Mouse (Mus musculus) CH12.LX (cell line): Measurements from ENCODE around the gene Unk. TPM values are rescaled to one million over a fixed set of nuclear protein-coding genes. Genes with fewer than 3 reads are reported as not detected.
A peak's percentile ranks its signal among the peaks of the same experiment; 100 is the strongest.

ENCODE experiments used
- DNase-seq: peaks from one replicate; pipeline ENCODE4 v3.0.0-alpha.2; 2013; ENCODE audit errors: extremely low read depth
- H3K27ac ChIP-seq: 2 replicates; pipeline ENCODE4 v1.5.1; 2012; ENCODE audit warnings: low read depth, mild to moderate bottlenecking, control low read depth, moderate library complexity; ENCODE audit not compliant: insufficient read depth
- H3K27me3 ChIP-seq: replicated peaks from 2 replicates; pipeline ENCODE3; 2012; ENCODE audit warnings: inconsistent platforms
- H3K36me3 ChIP-seq, 2 experiments: replicated peaks in 1 of 2; 2 replicates each; pipeline versions ENCODE3 to v1.6.1; 2012; ENCODE audit warnings: inconsistent platforms in 1 of 2, low read length in 1 of 2, mild to moderate bottlenecking in 1 of 2, mixed read lengths in 1 of 2, moderate library complexity in 1 of 2; ENCODE audit not compliant: control insufficient read depth in 1 of 2, insufficient read depth in 1 of 2
- H3K4me1 ChIP-seq, 2 experiments: 2 replicates each; pipeline ENCODE4 v1.6.1; 2012; ENCODE audit warnings: inconsistent platforms in 1 of 2, moderate library complexity in 1 of 2; ENCODE audit not compliant: insufficient read depth in 2 of 2, control insufficient read depth in 1 of 2
- H3K4me2 ChIP-seq: 2 replicates; pipeline ENCODE4 v1.6.1; 2012; ENCODE audit warnings: low read depth, mild to moderate bottlenecking, control low read depth; ENCODE audit not compliant: poor library complexity, insufficient read depth, severe bottlenecking
- H3K4me3 ChIP-seq, 3 experiments: fragments of 150-350 bp in 1 of 3; sonication (generic) in 1 of 3; replicated peaks in 1 of 3; 2 replicates each; pipeline versions ENCODE3 to v1.5.1; 2011 to 2012; ENCODE audit warnings: low read depth in 2 of 3, low read length in 2 of 3, mild to moderate bottlenecking in 2 of 3, moderate library complexity in 2 of 3, control low read depth in 1 of 3, improper control_type of control experiment in 1 of 3, inconsistent platforms in 1 of 3, mixed read lengths in 1 of 3; ENCODE audit not compliant: poor library complexity in 1 of 3
- H3K79me2 ChIP-seq: replicated peaks from 2 replicates; pipeline ENCODE4 v1.6.1; 2012; ENCODE audit warnings: mild to moderate bottlenecking, moderate library complexity; ENCODE audit not compliant: control insufficient read depth, poor library complexity, insufficient read depth, severe bottlenecking; ENCODE audit errors: extremely low read depth
- H3K9ac ChIP-seq: 2 replicates; pipeline ENCODE4 v1.6.1; 2012; ENCODE audit warnings: low read depth, mild to moderate bottlenecking, control low read depth, moderate library complexity; ENCODE audit not compliant: insufficient read depth
- H3K9me3 ChIP-seq: replicated peaks from 2 replicates; pipeline ENCODE3; 2012; ENCODE audit warnings: low read length, inconsistent platforms, mixed read lengths
- BHLHE40 ChIP-seq: IDR thresholded peaks from 2 replicates; pipeline ENCODE4 v1.6.1; 2011; ENCODE audit warnings: mild to moderate bottlenecking, low read depth, low read length, improper control_type of control experiment
- CHD1 ChIP-seq: IDR thresholded peaks from 2 replicates; pipeline ENCODE4 v1.6.1; 2012; ENCODE audit warnings: low read depth, low read length, improper control_type of control experiment, inconsistent platforms
- CTCF ChIP-seq, 2 experiments: IDR thresholded peaks in 1 of 2; conservative IDR thresholded peaks in 1 of 2; 2 replicates each; pipeline ENCODE4 v1.5.1; 2011 to 2012; ENCODE audit warnings: low read depth in 2 of 2, low read length in 2 of 2, improper control_type of control experiment in 1 of 2, inconsistent platforms in 1 of 2, mild to moderate bottlenecking in 1 of 2, moderate library complexity in 1 of 2
- EP300 ChIP-seq: IDR thresholded peaks from 2 replicates; pipeline ENCODE4 v1.6.1; 2011; ENCODE audit warnings: low read length, improper control_type of control experiment
- HCFC1 ChIP-seq: IDR thresholded peaks from 2 replicates; pipeline ENCODE4 v1.6.1; 2012; ENCODE audit warnings: low read depth, mild to moderate bottlenecking, inconsistent platforms, low read length, improper control_type of control experiment
- IRF4 ChIP-seq: IDR thresholded peaks from 2 replicates; pipeline ENCODE4 v1.6.1; 2014; ENCODE audit warnings: low read depth, mild to moderate bottlenecking, inconsistent platforms, low read length, improper control_type of control experiment
- JUN ChIP-seq: IDR thresholded peaks from 2 replicates; pipeline ENCODE4 v1.6.1; 2011; ENCODE audit warnings: low read depth, mild to moderate bottlenecking, low read length, improper control_type of control experiment, moderate library complexity; ENCODE audit not compliant: insufficient read depth
- JUND ChIP-seq: conservative IDR thresholded peaks from 2 replicates; pipeline ENCODE4 v1.6.1; 2011; ENCODE audit warnings: low read depth, low read length, improper control_type of control experiment
- KAT2A ChIP-seq: IDR thresholded peaks from 2 replicates; pipeline ENCODE4 v1.6.1; 2012; ENCODE audit warnings: low read length, improper control_type of control experiment, inconsistent platforms; ENCODE audit not compliant: insufficient replicate concordance
- MAFK ChIP-seq: IDR thresholded peaks from 2 replicates; pipeline ENCODE4 v1.6.1; 2011; ENCODE audit warnings: low read length, improper control_type of control experiment; ENCODE audit not compliant: insufficient replicate concordance
- MAX ChIP-seq: IDR thresholded peaks from 2 replicates; pipeline ENCODE4 v1.6.1; 2011; ENCODE audit warnings: low read length, improper control_type of control experiment
- MAZ ChIP-seq: IDR thresholded peaks from 2 replicates; pipeline ENCODE4 v1.6.1; 2012; ENCODE audit warnings: low read depth, mild to moderate bottlenecking, inconsistent platforms, low read length, improper control_type of control experiment, moderate library complexity
- MXI1 ChIP-seq: IDR thresholded peaks from 2 replicates; pipeline ENCODE4 v1.6.1; 2011; ENCODE audit warnings: mild to moderate bottlenecking, low read depth, low read length, improper control_type of control experiment
- NELFE ChIP-seq: IDR thresholded peaks from 2 replicates; pipeline ENCODE4 v1.6.1; 2011; ENCODE audit warnings: low read depth, low read length, improper control_type of control experiment
- NRF1 ChIP-seq: IDR thresholded peaks from 2 replicates; pipeline ENCODE4 v1.6.1; 2014; ENCODE audit warnings: low read depth, mild to moderate bottlenecking, inconsistent platforms, low read length, improper control_type of control experiment, moderate library complexity
- POLR2A ChIP-seq: IDR thresholded peaks from 2 replicates; pipeline ENCODE4 v1.6.1; 2011; ENCODE audit warnings: low read depth, mild to moderate bottlenecking, improper control_type of control experiment, low read length
- POLR2AphosphoS2 ChIP-seq: IDR thresholded peaks from 2 replicates; pipeline ENCODE4 v1.6.1; 2011; ENCODE audit warnings: low read depth, low read length, improper control_type of control experiment
- RAD21 ChIP-seq: IDR thresholded peaks from 2 replicates; pipeline ENCODE4 v1.6.1; 2011; ENCODE audit warnings: low read depth, mild to moderate bottlenecking, low read length, improper control_type of control experiment, moderate library complexity
- SIN3A ChIP-seq: IDR thresholded peaks from 2 replicates; pipeline ENCODE4 v1.6.1; 2012; ENCODE audit warnings: low read length, improper control_type of control experiment, inconsistent platforms
- TBP ChIP-seq: conservative IDR thresholded peaks from 2 replicates; pipeline ENCODE4 v1.6.1; 2011; ENCODE audit warnings: low read depth, low read length, improper control_type of control experiment
- UBTF ChIP-seq: IDR thresholded peaks from 2 replicates; pipeline ENCODE4 v1.6.1; 2012; ENCODE audit warnings: low read depth, mild to moderate bottlenecking, inconsistent platforms, low read length, improper control_type of control experiment, moderate library complexity
- USF1 ChIP-seq: IDR thresholded peaks from 2 replicates; pipeline ENCODE4 v1.6.1; 2014; ENCODE audit warnings: low read depth, mild to moderate bottlenecking, inconsistent platforms, low read length, improper control_type of control experiment
- ZC3H11A ChIP-seq: IDR thresholded peaks from 2 replicates; pipeline ENCODE4 v1.6.1; 2012; ENCODE audit warnings: low read depth, mild to moderate bottlenecking, inconsistent platforms, low read length, improper control_type of control experiment
- ZKSCAN1 ChIP-seq: IDR thresholded peaks from 2 replicates; pipeline ENCODE4 v1.6.1; 2012; ENCODE audit warnings: low read depth, inconsistent platforms, low read length, improper control_type of control experiment, borderline replicate concordance
- ZMIZ1 ChIP-seq: IDR thresholded peaks from 2 replicates; pipeline ENCODE4 v1.6.1; 2012; ENCODE audit warnings: low read depth, mild to moderate bottlenecking, inconsistent platforms, low read length, improper control_type of control experiment
- ZNF384 ChIP-seq: IDR thresholded peaks from 2 replicates; pipeline ENCODE4 v1.6.1; 2012; ENCODE audit warnings: low read depth, low read length, improper control_type of control experiment, inconsistent platforms
- dilution Hi-C: fragments of 300-500 bp; cut with MboI; formaldehyde crosslinking; loops from 2 replicates; pipeline ENCODE4 v1.14.3; 2020; ENCODE audit warnings: low sequenced_read_pairs; ENCODE audit not compliant: extremely low pct_unique_long_range_greater_than_20kb, extremely low pct_ligation_motif_present
- in situ Hi-C: fragments of 300-500 bp; cut with MboI; formaldehyde crosslinking; loops from 3 replicates; pipeline ENCODE4 v1.14.3; 2019; ENCODE audit warnings: low sequenced_read_pairs, low pct_ligation_motif_present, low pct_unique_long_range_greater_than_20kb, mixed read lengths
- polyA plus RNA-seq: library from polyadenylated mRNA; unstranded; fragments of >175 nt; gene quantifications from 2 replicates; pipeline ENCODE4 v1.2.1, GENCODE M21; 2012; ENCODE audit warnings: low read depth; ENCODE audit not compliant: insufficient read length
- total RNA-seq, 2 experiments: library from RNA; depleted of rRNA; stranded (reverse); fragments of 300-350 nt in 1 of 2; fragments of >200 nt in 1 of 2; gene quantifications; 2 replicates each; pipeline ENCODE4 v1.2.3; 2012 to 2014

Unk gene
- total and polyA plus RNA-seq, 3 experiments: 20.9 to 35.0 (median 24.7) TPM

GRCm38 (mm10) chr11:116029086-116029865, 846 bp upstream of the Unk start:
- Histone ChIP-seq H3K4me1 (peaks cover 5 to 41% of the 10 kb centered on the region in 2 experiments; a peak in 3 of 4 replicates), H3K4me2 (peak overlapping the region; percentile 73), H3K27me3 (peaks cover 18% of the 10 kb centered on the region), H3K36me3 (peaks cover 0 to 15% of the 10 kb centered on the region in 2 experiments), H3K27ac (no peak overlapping the region), H3K79me2 (peaks cover 37% of the 10 kb centered on the region), H3K9ac (peak overlapping the region; percentile 64), H3K4me3 (peak overlapping the region; percentile 64 to 100 (median 67)), H3K9me3 (no peaks in the 10 kb centered on the region)
- TF ChIP-seq KAT2A (no peak), BHLHE40 (no peak), POLR2A (no peak), MAZ (no peak), MXI1 (no peak), ZMIZ1 (peak; percentile 14; the same call in 1 of the 2 replicates), USF1 (no peak), EP300 (no peak), NRF1 (no peak), POLR2AphosphoS2 (no peak), NELFE (0 out of 2 replicates have a peak, but pooled peaks have one; percentile 25)
- DNase-seq: no peak
- dilution Hi-C loops: no loop called here
- in situ Hi-C loops: no loop called here

- dilution Hi-C loops (no loop called here), in situ Hi-C loops (loop anchor here (5.0 kb wide), 1 partner anchor 36 kb away; no protein-coding TSS in a partner anchor)
- Histone ChIP-seq H3K9me3 (no peaks in the 10 kb centered on the region), H3K36me3 (peaks cover 4 to 25% of the 10 kb centered on the region in 2 experiments), H3K27me3 (peaks cover 17% of the 10 kb centered on the region), H3K4me3 (peak overlapping the region; percentile 67 to 100 (median 74)), H3K79me2 (peaks cover 54% of the 10 kb centered on the region), H3K27ac (peak overlapping the region; percentile 88), H3K9ac (peak overlapping the region; percentile 94), H3K4me1 (peaks cover 5 to 36% of the 10 kb centered on the region in 2 experiments; a peak in 3 of 4 replicates), H3K4me2 (peak overlapping the region; percentile 70)
- peak; percentile 84 for DNase-seq
- TF ChIP-seq CTCF (conservative IDR thresholded peaks at IDR 0.05 in 1 of 2, IDR thresholded peaks at IDR 0.05 in 1 of 2; ENCODE audit: low read depth in 2 of 2, low read length in 2 of 2): peak in 1 of 2 experiments; percentile 26; a peak in 2 of 4 replicates
- peak; percentile 91 for TF ChIP-seq JUN
- TF ChIP-seq ZKSCAN1: peak; percentile 93
- TF ChIP-seq TBP: peak; percentile 68
- TF ChIP-seq KAT2A: 0 out of 2 replicates have a peak, but pooled peaks have one; percentile 29
- 0 out of 2 replicates have a peak, but pooled peaks have one; percentile 36 for TF ChIP-seq NELFE
- TF ChIP-seq ZNF384: no peak
- TF ChIP-seq MAZ: no peak; the same call in 1 of the 2 replicates
- peak; percentile 91 for TF ChIP-seq IRF4
- no peak for TF ChIP-seq RAD21
- TF ChIP-seq HCFC1: peak; percentile 59
- TF ChIP-seq ZC3H11A: no peak
- TF ChIP-seq MAFK: no peak
- TF ChIP-seq CHD1: peak; percentile 90; the same call in 1 of the 2 replicates
- TF ChIP-seq MXI1: peak; percentile 63; the same call in 1 of the 2 replicates
- TF ChIP-seq BHLHE40: peak; percentile 60
- peak; percentile 81; the same call in 1 of the 2 replicates for TF ChIP-seq MAX
- peak; percentile 68 for TF ChIP-seq UBTF
- peak; percentile 73 for TF ChIP-seq SIN3A
- TF ChIP-seq POLR2A: no peak; the same call in 1 of the 2 replicates
- peak; percentile 98 for TF ChIP-seq JUND
These were observed 1.1 kb downstream of the Unk start for GRCm38 (mm10) chr11:116030898-116031845.
